Comparison of ENCODE assay signal across 23 mouse cellular contexts in genomic region chr7:66091553-66091952, GRCm38 (mm10). TPM values are rescaled to one million over a fixed set of nuclear protein-coding genes. Genes with fewer than 3 reads are reported as not detected.
DNase-seq lines count a peak whose midpoint lies in the region; ATAC-seq and TF ChIP-seq lines count a peak whose summit lies in the region.
"Had no signal": no experiment of that assay in that cellular context is flagged by ENCODE, and none has a peak within 500 bp of the region (broad histone marks: within the 10 kb centered on the region; RNA-seq: fewer than 3 reads in every experiment).

No protein-coding gene starts in this region.

- TF ChIP-seq EP300 in lung, postnatal 0 days (IDR thresholded peaks at IDR 0.05): no peak

- no peak overlapping the region for H3K4me2 ChIP-seq in heart, embryonic 14.5 days (ENCODE audit: low read length)
- H3K4me2 ChIP-seq in kidney, embryonic 16.5 days (replicated peaks; ENCODE audit: low read depth, low read length): no peak overlapping the region
- H3K4me2 ChIP-seq in kidney, embryonic 15.5 days: no peak overlapping the region
- H3K4me2 ChIP-seq in lung, embryonic 15.5 days: no peak overlapping the region
- H3K4me2 ChIP-seq in lung, postnatal 0 days (replicated peaks; ENCODE audit: low read depth, low read length): no peak overlapping the region
- H3K4me2 ChIP-seq: embryonic facial prominence, embryonic 15.5 days; heart, embryonic 13.5 days; hindbrain, embryonic 14.5 days had no signal

- ATAC-seq in heart, embryonic 14.5 days (ENCODE audit: insufficient number of reproducible peaks, insufficient read depth, low FRiP score, low read depth): 0 out of 2 replicates have a peak, but pooled peaks have one; percentile 41
- 0 out of 2 replicates have a peak, but pooled peaks have one; percentile 42 for ATAC-seq in kidney, embryonic 16.5 days (ENCODE audit: low FRiP score, low TSS enrichment)
- no peak; the same call in 1 of the 2 replicates for ATAC-seq in kidney, embryonic 15.5 days (replicated peaks; ENCODE audit: low FRiP score)
- 0 out of 2 replicates have a peak, but pooled peaks have one; percentile 27 for ATAC-seq in lung, embryonic 15.5 days (ENCODE audit: borderline replicate concordance, extremely low read depth, low FRiP score, low TSS enrichment)
- ATAC-seq in lung, postnatal 0 days: no peak

- H3K36me3 ChIP-seq in heart, embryonic 14.5 days (ENCODE audit: control insufficient read depth, insufficient read depth, low read length): peaks cover 51% of the 10 kb centered on the region
- peaks cover 49% of the 10 kb centered on the region for H3K36me3 ChIP-seq in kidney, embryonic 16.5 days (ENCODE audit: insufficient read depth, low read length)
- peaks cover 58% of the 10 kb centered on the region for H3K36me3 ChIP-seq in kidney, embryonic 15.5 days
- peaks cover 56% of the 10 kb centered on the region for H3K36me3 ChIP-seq in lung, embryonic 15.5 days
- peaks cover 38% of the 10 kb centered on the region for H3K36me3 ChIP-seq in lung, postnatal 0 days (ENCODE audit: insufficient read depth, low read length)

- TF ChIP-seq CTCF in lung, postnatal 0 days (IDR thresholded peaks at IDR 0.05): no peak

- no peak overlapping the region for H3K9ac ChIP-seq in heart, embryonic 14.5 days (ENCODE audit: low read length)
- H3K9ac ChIP-seq in kidney, embryonic 16.5 days (replicated peaks; ENCODE audit: low read length): no peak overlapping the region
- no peak overlapping the region for H3K9ac ChIP-seq in kidney, embryonic 15.5 days
- no peak overlapping the region for H3K9ac ChIP-seq in lung, embryonic 15.5 days
- H3K9ac ChIP-seq in lung, postnatal 0 days (replicated peaks; ENCODE audit: low read depth): no peak overlapping the region
- H3K9ac ChIP-seq: embryonic facial prominence, embryonic 15.5 days; heart, embryonic 13.5 days; hindbrain, embryonic 14.5 days had no signal

- H3K9me3 ChIP-seq in heart, embryonic 14.5 days (ENCODE audit: control insufficient read depth, low read length): no peaks in the 10 kb centered on the region
- no peaks in the 10 kb centered on the region; the same call in 1 of the 2 replicates for H3K9me3 ChIP-seq in kidney, embryonic 16.5 days (ENCODE audit: low read length)
- H3K9me3 ChIP-seq in kidney, embryonic 15.5 days (replicated peaks): no peaks in the 10 kb centered on the region
- H3K9me3 ChIP-seq in lung, embryonic 15.5 days: no peaks in the 10 kb centered on the region
- H3K9me3 ChIP-seq in lung, postnatal 0 days (ENCODE audit: low read length): no peaks in the 10 kb centered on the region
- H3K9me3 ChIP-seq: embryonic facial prominence, embryonic 15.5 days; heart, embryonic 13.5 days had no signal

- no peak for DNase-seq in heart, postnatal 10 days
- DNase-seq in lung, postnatal 0 days (ENCODE audit: low spot score): no peak
- DNase-seq in gastrocnemius, adult 18-20 months (ENCODE audit: low spot score): no peak
- DNase-seq: adrenal gland, adult 2 months; adrenal gland, postnatal 25 days; cerebellum, adult 18-20 months; cerebellum, adult 9-11 months; cerebellum, postnatal 36 days; gastrocnemius, postnatal 36 days; heart, adult 11 months; heart, postnatal 14 days had no signal

- H3K4me3 ChIP-seq in heart, embryonic 14.5 days (ENCODE audit: control insufficient read depth in 1 of 2, insufficient read depth in 1 of 2, low read depth in 1 of 2, low read length in 2 of 2): no peak overlapping the region
- no peak overlapping the region for H3K4me3 ChIP-seq in kidney, embryonic 16.5 days (ENCODE audit: low read length)
- H3K4me3 ChIP-seq in kidney, embryonic 15.5 days (replicated peaks): no peak overlapping the region
- H3K4me3 ChIP-seq in lung, embryonic 15.5 days: no peak overlapping the region
- H3K4me3 ChIP-seq in lung, postnatal 0 days (ENCODE audit: low read depth, low read length): no peak overlapping the region
- H3K4me3 ChIP-seq: embryonic facial prominence, embryonic 15.5 days; erythroblast, embryonic 14.5 days; heart, embryonic 13.5 days had no signal

- 84% methylated on average over 7 of the region's 7 CpGs for WGBS in heart, embryonic 14.5 days
- 70% methylated on average over 7 of the region's 7 CpGs for WGBS in kidney, embryonic 16.5 days
- WGBS in kidney, embryonic 15.5 days: 75% methylated on average over 7 of the region's 7 CpGs
- WGBS in lung, embryonic 15.5 days: 75% methylated on average over 7 of the region's 7 CpGs
- WGBS in lung, postnatal 0 days: 73% methylated on average over 7 of the region's 7 CpGs

- no peaks in the 10 kb centered on the region for H3K4me1 ChIP-seq in heart, embryonic 14.5 days (ENCODE audit: control insufficient read depth in 2 of 2, insufficient read depth in 2 of 2, low read length in 2 of 2)
- no peaks in the 10 kb centered on the region for H3K4me1 ChIP-seq in kidney, embryonic 16.5 days (ENCODE audit: insufficient read depth, low read length)
- H3K4me1 ChIP-seq in kidney, embryonic 15.5 days: no peaks in the 10 kb centered on the region
- no peaks in the 10 kb centered on the region for H3K4me1 ChIP-seq in lung, embryonic 15.5 days
- H3K4me1 ChIP-seq in lung, postnatal 0 days (ENCODE audit: insufficient read depth, low read depth, low read length): no peaks in the 10 kb centered on the region
- H3K4me1 ChIP-seq: embryonic facial prominence, embryonic 15.5 days; heart, embryonic 13.5 days had no signal

- H3K27ac ChIP-seq in heart, embryonic 14.5 days (replicated peaks in 1 of 2; ENCODE audit: control insufficient read depth in 1 of 2, insufficient read depth in 1 of 2, low read depth in 2 of 2, low read length in 2 of 2): no peak overlapping the region
- H3K27ac ChIP-seq in kidney, embryonic 16.5 days (ENCODE audit: low read length): no peak overlapping the region
- H3K27ac ChIP-seq in kidney, embryonic 15.5 days: no peak overlapping the region
- H3K27ac ChIP-seq in lung, embryonic 15.5 days: no peak overlapping the region
- no peak overlapping the region for H3K27ac ChIP-seq in lung, postnatal 0 days (ENCODE audit: low read length)
- H3K27ac ChIP-seq: embryonic facial prominence, embryonic 15.5 days; heart, embryonic 13.5 days; hindbrain, embryonic 14.5 days had no signal

- intact Hi-C loops in heart, postnatal 10 days (cut with DNase I): no loop called here

- no peaks in the 10 kb centered on the region for H3K27me3 ChIP-seq in heart, embryonic 14.5 days (ENCODE audit: control insufficient read depth, insufficient read depth, low read length)
- no peaks in the 10 kb centered on the region for H3K27me3 ChIP-seq in kidney, embryonic 16.5 days (ENCODE audit: insufficient read depth, low read length)
- H3K27me3 ChIP-seq in kidney, embryonic 15.5 days: no peaks in the 10 kb centered on the region
- no peaks in the 10 kb centered on the region for H3K27me3 ChIP-seq in lung, embryonic 15.5 days
- no peaks in the 10 kb centered on the region for H3K27me3 ChIP-seq in lung, postnatal 0 days (replicated peaks; ENCODE audit: insufficient read depth, low read length)
- H3K27me3 ChIP-seq: embryonic facial prominence, embryonic 15.5 days; heart, embryonic 13.5 days had no signal

RNA-seq across cellular contexts. Expression of gene Selenos, which starts 12.1 kb away (rescaled TPM):
- 63.1 and 66.7 TPM in 2 replicates for polyA plus RNA-seq in heart, embryonic 14.5 days (2014; fragmentation: Nextera tagmentation; extraction: Ambion mirVana)
- 10 to 100 TPM; 27.0 to 31.2 TPM for total RNA-seq in heart, postnatal 10 days (2021)
- 111 and 125 TPM in 2 replicates for polyA plus RNA-seq in kidney, embryonic 16.5 days (2015; fragmentation: Nextera tagmentation; extraction: Ambion mirVana)
- 107 and 117 TPM in 2 replicates for polyA plus RNA-seq in kidney, embryonic 15.5 days (2015; fragmentation: Nextera tagmentation; extraction: Ambion mirVana)
- polyA plus RNA-seq in lung, embryonic 15.5 days (2015; fragmentation: Nextera tagmentation; extraction: Ambion mirVana): 101 and 105 TPM in 2 replicates
- 164 and 167 TPM in 2 replicates for polyA plus RNA-seq in lung, postnatal 0 days (2015; fragmentation: Nextera tagmentation; extraction: Ambion mirVana)
- 10 to 100 TPM; 32.0 to 32.5 TPM for total RNA-seq in gastrocnemius, adult 18-20 months (2021)

RNA-seq across cellular contexts. Expression of gene Chsy1, which starts 17.8 kb away (rescaled TPM):
- 23.4 and 24.0 TPM in 2 replicates for polyA plus RNA-seq in heart, embryonic 14.5 days (2014; fragmentation: Nextera tagmentation; extraction: Ambion mirVana)
- total RNA-seq in heart, postnatal 10 days (2021): 10 to 100 TPM; 37.6 to 37.9 TPM
- 13.4 and 13.9 TPM in 2 replicates for polyA plus RNA-seq in kidney, embryonic 16.5 days (2015; fragmentation: Nextera tagmentation; extraction: Ambion mirVana)
- polyA plus RNA-seq in kidney, embryonic 15.5 days (2015; fragmentation: Nextera tagmentation; extraction: Ambion mirVana): 15.8 and 16.1 TPM in 2 replicates
- 18.2 and 18.5 TPM in 2 replicates for polyA plus RNA-seq in lung, embryonic 15.5 days (2015; fragmentation: Nextera tagmentation; extraction: Ambion mirVana)
- 22.5 and 23.7 TPM in 2 replicates for polyA plus RNA-seq in lung, postnatal 0 days (2015; fragmentation: Nextera tagmentation; extraction: Ambion mirVana)
- total RNA-seq in gastrocnemius, adult 18-20 months (2021): 1 to 10 TPM; 3.1 to 3.8 TPM

RNA-seq across cellular contexts. Expression of gene Snrpa1, which starts 32.8 kb away (rescaled TPM):
- polyA plus RNA-seq in heart, embryonic 14.5 days (2014; fragmentation: Nextera tagmentation; extraction: Ambion mirVana): 90.0 and 93.5 TPM in 2 replicates
- total RNA-seq in heart, postnatal 10 days (2021): 10 to 100 TPM; 27.0 to 29.2 TPM
- 159 and 167 TPM in 2 replicates for polyA plus RNA-seq in kidney, embryonic 16.5 days (2015; fragmentation: Nextera tagmentation; extraction: Ambion mirVana)
- polyA plus RNA-seq in kidney, embryonic 15.5 days (2015; fragmentation: Nextera tagmentation; extraction: Ambion mirVana): 184 and 190 TPM in 2 replicates
- 177 and 181 TPM in 2 replicates for polyA plus RNA-seq in lung, embryonic 15.5 days (2015; fragmentation: Nextera tagmentation; extraction: Ambion mirVana)
- 58.0 and 59.1 TPM in 2 replicates for polyA plus RNA-seq in lung, postnatal 0 days (2015; fragmentation: Nextera tagmentation; extraction: Ambion mirVana)
- 10 to 100 TPM; 17.1 to 17.6 TPM for total RNA-seq in gastrocnemius, adult 18-20 months (2021)

RNA-seq across cellular contexts. Expression of gene Gm45213, which starts 48.2 kb away (rescaled TPM):
- not detected in 2 replicates for polyA plus RNA-seq in heart, embryonic 14.5 days (2014; fragmentation: Nextera tagmentation; extraction: Ambion mirVana)
- total RNA-seq in heart, postnatal 10 days (2021): not detected
- polyA plus RNA-seq in kidney, embryonic 16.5 days (2015; fragmentation: Nextera tagmentation; extraction: Ambion mirVana): not detected in 2 replicates
- polyA plus RNA-seq in kidney, embryonic 15.5 days (2015; fragmentation: Nextera tagmentation; extraction: Ambion mirVana): not detected in 2 replicates
- polyA plus RNA-seq in lung, embryonic 15.5 days (2015; fragmentation: Nextera tagmentation; extraction: Ambion mirVana): not detected in 2 replicates
- polyA plus RNA-seq in lung, postnatal 0 days (2015; fragmentation: Nextera tagmentation; extraction: Ambion mirVana): not detected in 2 replicates
- total RNA-seq in gastrocnemius, adult 18-20 months (2021): not detected
- total RNA-seq: adrenal gland, adult 2 months; adrenal gland, postnatal 25 days; ES-E14; gastrocnemius, adult 8-10 months; gastrocnemius, postnatal 36 days; heart, postnatal 14 days; hematopoietic stem cell, adult 5-6 weeks had no signal
- polyA plus RNA-seq: adrenal gland, adult 2 months; embryonic facial prominence, embryonic 15.5 days; erythroblast, embryonic 14.5 days; forebrain, embryonic 11.5 days; heart, embryonic 13.5 days; hindbrain, embryonic 14.5 days had no signal

Comparison
In these comparisons a context has a peak if more than half of its experiments do, and no peak if none do; other contexts are left out.
1. ATAC-seq: peak in heart, embryonic 14.5 days (single experiment), kidney, embryonic 16.5 days (single experiment) and lung, embryonic 15.5 days (single experiment); none in kidney, embryonic 15.5 days (single experiment) and lung, postnatal 0 days (single experiment).